Comparison of ENCODE assay signal across 17 mouse cellular contexts in genomic region chr7:73819366-73819765, GRCm38 (mm10).
DNase-seq lines count a peak whose midpoint lies in the region; ATAC-seq and TF ChIP-seq lines count a peak whose summit lies in the region.
"Had no signal": no experiment of that assay in that cellular context is flagged by ENCODE, and none has a peak within 500 bp of the region (broad histone marks: within the 10 kb centered on the region; RNA-seq: fewer than 3 reads in every experiment).

No protein-coding gene starts in this region.

- no peak overlapping the region for H3K4me2 ChIP-seq in liver, embryonic 14.5 days (ENCODE audit: low read depth)
- H3K4me2 ChIP-seq: embryonic facial prominence, embryonic 12.5 days; heart, embryonic 13.5 days; limb, embryonic 13.5 days; lung, embryonic 15.5 days; neural tube, embryonic 13.5 days had no signal

- no peak for TF ChIP-seq EP300 in liver, embryonic 14.5 days (IDR thresholded peaks at IDR 0.05; ENCODE audit: low read depth)

- 60% methylated on average over 17 of the region's 17 CpGs for WGBS in liver, embryonic 14.5 days (ENCODE audit: insufficient replicate concordance)

- H3K36me3 ChIP-seq in liver, embryonic 14.5 days (replicated peaks; ENCODE audit: control insufficient read depth, insufficient read depth, low read depth): no peaks in the 10 kb centered on the region
- H3K36me3 ChIP-seq: embryonic facial prominence, embryonic 12.5 days; heart, embryonic 13.5 days; limb, embryonic 13.5 days; lung, embryonic 15.5 days; neural tube, embryonic 13.5 days had no signal

- peak; percentile 8 for DNase-seq in embryo, embryonic 11 days
- DNase-seq in embryo, embryonic 10 days (ENCODE audit: low spot score): no peak
- no peak for DNase-seq in liver, embryonic 14.5 days (ENCODE audit: low read depth in 3 of 3, low spot score in 3 of 3)
- DNase-seq in liver: no peak
- peak; percentile 7 for DNase-seq in thymus, postnatal 4 days
- no peak for DNase-seq in thymus, postnatal 10 days (ENCODE audit: low spot score in 2 of 2)
- DNase-seq in frontal cortex, postnatal 14 days (ENCODE audit: low spot score in 2 of 2): no peak
- DNase-seq in layer of hippocampus, postnatal 14 days (ENCODE audit: low spot score in 2 of 2): no peak
- DNase-seq: cerebellum, postnatal 10 days; kidney, postnatal 10 days had no signal

- H3K27ac ChIP-seq in liver, embryonic 14.5 days: no peak overlapping the region
- H3K27ac ChIP-seq: embryonic facial prominence, embryonic 12.5 days; heart, embryonic 13.5 days; limb, embryonic 13.5 days; lung, embryonic 15.5 days; neural tube, embryonic 13.5 days had no signal

- no peak overlapping the region for H3K4me3 ChIP-seq in liver, embryonic 14.5 days (ENCODE audit: insufficient read depth in 1 of 2, low read depth in 2 of 2, low read length in 2 of 2)
- H3K4me3 ChIP-seq: embryonic facial prominence, embryonic 12.5 days; heart, embryonic 13.5 days; limb, embryonic 13.5 days; lung, embryonic 15.5 days; neural tube, embryonic 13.5 days had no signal

- H3K4me1 ChIP-seq in liver, embryonic 14.5 days (replicated peaks; ENCODE audit: control insufficient read depth in 2 of 2, insufficient read depth in 2 of 2, low read length in 1 of 2): 0 out of 4 replicates have a peak, but pooled peaks cover 0 to 2% of the 10 kb centered on the region in 2 experiments
- H3K4me1 ChIP-seq: embryonic facial prominence, embryonic 12.5 days; heart, embryonic 13.5 days; lung, embryonic 15.5 days; neural tube, embryonic 13.5 days had no signal

- ATAC-seq in liver, embryonic 14.5 days (ENCODE audit: insufficient read depth): no peak
- ATAC-seq: forebrain, embryonic 16.5 days; intestine, embryonic 16.5 days had no signal

- H3K9ac ChIP-seq in liver, embryonic 14.5 days (replicated peaks): no peak overlapping the region
- H3K9ac ChIP-seq: embryonic facial prominence, embryonic 12.5 days; heart, embryonic 13.5 days; limb, embryonic 13.5 days; lung, embryonic 15.5 days; neural tube, embryonic 13.5 days had no signal

- H3K27me3 ChIP-seq in liver, embryonic 14.5 days (ENCODE audit: control insufficient read depth, insufficient read depth, low read length): no peaks in the 10 kb centered on the region
- H3K27me3 ChIP-seq: embryonic facial prominence, embryonic 12.5 days; heart, embryonic 13.5 days; limb, embryonic 13.5 days; lung, embryonic 15.5 days had no signal

- peak; percentile 15; the same call in 1 of the 2 replicates for TF ChIP-seq CTCF in liver, embryonic 14.5 days (IDR thresholded peaks at IDR 0.05; ENCODE audit: low read depth)

- no peaks in the 10 kb centered on the region for H3K9me3 ChIP-seq in liver, embryonic 14.5 days (ENCODE audit: control insufficient read depth, low read length)
- H3K9me3 ChIP-seq: embryonic facial prominence, embryonic 12.5 days; heart, embryonic 13.5 days; limb, embryonic 13.5 days; lung, embryonic 15.5 days; neural tube, embryonic 13.5 days had no signal

Comparison
In these comparisons a context has a peak if more than half of its experiments do, and no peak if none do; other contexts are left out.
1. DNase-seq: peak in embryo, embryonic 11 days (single experiment) and thymus, postnatal 4 days (single experiment); none in embryo, embryonic 10 days (single experiment), liver, embryonic 14.5 days (0 of 3), liver (single experiment), thymus, postnatal 10 days (0 of 2), frontal cortex, postnatal 14 days (0 of 2) and layer of hippocampus, postnatal 14 days (0 of 2).